Mouse (Mus musculus): ENCODE data around the gene Gm20388. TPM values are rescaled to one million over a fixed set of nuclear protein-coding genes. Genes with fewer than 3 reads are reported as not detected.

Gene Gm20388
- polyA plus RNA-seq, 1 experiment = 23.9 TPM

DNA sequence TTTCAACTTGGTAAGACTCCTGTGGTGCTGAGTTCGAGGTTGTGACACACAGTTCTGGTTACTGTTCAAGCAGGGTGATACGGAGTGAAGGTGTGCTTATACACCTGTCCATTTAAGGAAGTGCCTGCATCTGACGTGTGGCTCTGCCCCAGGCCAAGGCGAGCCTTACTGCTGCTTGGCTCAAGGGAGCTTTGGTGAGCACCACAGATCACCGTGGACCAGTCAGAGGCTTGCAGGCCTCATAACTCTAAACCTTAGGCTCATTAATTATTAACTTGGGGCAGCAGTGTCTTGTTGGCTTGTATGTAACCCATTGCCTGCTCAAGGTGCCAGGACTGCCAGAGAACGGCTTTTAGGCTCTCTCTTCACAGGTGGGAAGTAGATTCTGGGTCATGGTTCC is 4338.0 kb downstream of the Gm20388 start:
- peaks cover 7% of the 10 kb centered on the region for H3K4me1 ChIP-seq (ENCODE audit: control insufficient read depth, insufficient read depth, low read length)
- H3K27ac ChIP-seq (ENCODE audit: insufficient read depth, low read length) = no peak overlapping the region
- no peak overlapping the region for H3K4me3 ChIP-seq (ENCODE audit: insufficient read depth, low read length)
- TF ChIP-seq CTCF (IDR thresholded peaks at IDR 0.05; ENCODE audit: extremely low read depth, insufficient read depth, low read length) (no peak), POLR2A (IDR thresholded peaks at IDR 0.05; ENCODE audit: extremely low read depth, insufficient read depth, low read length) (no peak)

GRCm38 (mm10) chr8:124250255-124250654 is 4339.6 kb downstream of the Gm20388 start:
- H3K27ac ChIP-seq (ENCODE audit: insufficient read depth, low read length) = no peak overlapping the region
- TF ChIP-seq POLR2A (IDR thresholded peaks at IDR 0.05; ENCODE audit: extremely low read depth, insufficient read depth, low read length) (no peak), CTCF (IDR thresholded peaks at IDR 0.05; ENCODE audit: extremely low read depth, insufficient read depth, low read length) (no peak)
- no peak overlapping the region for H3K4me3 ChIP-seq (ENCODE audit: insufficient read depth, low read length)
- H3K4me1 ChIP-seq (ENCODE audit: control insufficient read depth, insufficient read depth, low read length) = peaks cover 9% of the 10 kb centered on the region

GRCm38 (mm10) chr8:124250785-124251184 is 4340.1 kb downstream of the Gm20388 start:
- Histone ChIP-seq H3K27ac (ENCODE audit: insufficient read depth, low read length) (no peak overlapping the region), H3K4me3 (ENCODE audit: insufficient read depth, low read length) (no peak overlapping the region), H3K4me1 (ENCODE audit: control insufficient read depth, insufficient read depth, low read length) (peaks cover 9% of the 10 kb centered on the region)
- no peak for TF ChIP-seq POLR2A (IDR thresholded peaks at IDR 0.05; ENCODE audit: extremely low read depth, insufficient read depth, low read length)
- TF ChIP-seq CTCF (IDR thresholded peaks at IDR 0.05; ENCODE audit: extremely low read depth, insufficient read depth, low read length) = no peak

DNA sequence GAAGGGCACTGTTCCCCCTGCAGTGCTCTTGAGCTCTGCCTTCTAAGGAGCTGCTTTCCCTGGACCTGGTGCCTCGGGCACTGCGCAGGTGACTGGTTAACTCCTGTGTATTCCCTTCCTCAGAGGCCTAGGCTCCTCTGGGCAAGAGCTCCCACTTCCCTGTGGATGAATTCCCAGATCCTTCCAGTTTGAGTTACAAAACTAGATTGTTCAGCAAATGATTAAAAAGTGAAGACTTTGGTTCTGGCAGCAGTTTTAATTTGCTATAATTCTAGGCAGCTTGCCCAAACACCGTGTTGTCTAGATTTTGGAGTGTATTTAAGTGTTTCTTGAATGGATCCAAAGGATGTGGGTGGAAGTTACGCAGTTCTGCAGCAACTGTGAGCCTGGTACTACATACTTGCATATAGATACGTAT is 4341.9 kb downstream of the Gm20388 start:
- no peak overlapping the region for H3K27ac ChIP-seq (ENCODE audit: insufficient read depth, low read length)
- H3K4me1 ChIP-seq (ENCODE audit: control insufficient read depth, insufficient read depth, low read length) = peaks cover 14% of the 10 kb centered on the region
- H3K4me3 ChIP-seq (ENCODE audit: insufficient read depth, low read length) = no peak overlapping the region
- TF ChIP-seq POLR2A (IDR thresholded peaks at IDR 0.05; ENCODE audit: extremely low read depth, insufficient read depth, low read length) (no peak), CTCF (IDR thresholded peaks at IDR 0.05; ENCODE audit: extremely low read depth, insufficient read depth, low read length) (no peak)

DNA sequence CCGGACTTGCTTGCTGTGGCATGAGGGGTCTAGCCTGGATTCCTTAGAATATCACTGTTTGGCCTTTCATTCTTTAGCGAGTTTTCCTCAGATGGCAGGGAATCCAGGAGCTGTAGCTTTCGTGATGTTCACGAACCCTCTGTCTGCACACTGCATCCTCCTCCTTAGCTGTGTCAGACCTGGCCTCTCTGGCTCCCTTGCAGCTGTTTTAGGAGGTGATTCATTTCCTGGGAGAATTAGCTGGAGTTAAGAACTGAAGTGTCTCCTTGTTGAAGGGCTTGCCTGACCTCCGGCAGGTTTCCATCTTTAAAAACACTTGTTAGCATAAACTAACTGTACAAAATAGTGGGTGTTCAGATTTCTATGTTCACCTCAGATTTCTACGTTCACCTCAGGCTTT is 4343.3 kb downstream of the Gm20388 start:
- TF ChIP-seq CTCF (IDR thresholded peaks at IDR 0.05; ENCODE audit: extremely low read depth, insufficient read depth, low read length) (no peak), POLR2A (IDR thresholded peaks at IDR 0.05; ENCODE audit: extremely low read depth, insufficient read depth, low read length) (no peak)
- Histone ChIP-seq H3K4me3 (ENCODE audit: insufficient read depth, low read length) (no peak overlapping the region), H3K4me1 (ENCODE audit: control insufficient read depth, insufficient read depth, low read length) (peaks cover 15% of the 10 kb centered on the region), H3K27ac (ENCODE audit: insufficient read depth, low read length) (no peak overlapping the region)

GRCm38 (mm10) chr8:124256841-124257240 is 4346.2 kb downstream of the Gm20388 start:
- H3K27ac ChIP-seq (ENCODE audit: insufficient read depth, low read length) = 0 out of 2 replicates have a peak overlapping the region, but pooled peaks have one; percentile 33
- TF ChIP-seq POLR2A (IDR thresholded peaks at IDR 0.05; ENCODE audit: extremely low read depth, insufficient read depth, low read length) (no peak), CTCF (IDR thresholded peaks at IDR 0.05; ENCODE audit: extremely low read depth, insufficient read depth, low read length) (no peak)
- H3K4me1 ChIP-seq (ENCODE audit: control insufficient read depth, insufficient read depth, low read length) = peaks cover 15% of the 10 kb centered on the region
- no peak overlapping the region for H3K4me3 ChIP-seq (ENCODE audit: insufficient read depth, low read length)

DNA sequence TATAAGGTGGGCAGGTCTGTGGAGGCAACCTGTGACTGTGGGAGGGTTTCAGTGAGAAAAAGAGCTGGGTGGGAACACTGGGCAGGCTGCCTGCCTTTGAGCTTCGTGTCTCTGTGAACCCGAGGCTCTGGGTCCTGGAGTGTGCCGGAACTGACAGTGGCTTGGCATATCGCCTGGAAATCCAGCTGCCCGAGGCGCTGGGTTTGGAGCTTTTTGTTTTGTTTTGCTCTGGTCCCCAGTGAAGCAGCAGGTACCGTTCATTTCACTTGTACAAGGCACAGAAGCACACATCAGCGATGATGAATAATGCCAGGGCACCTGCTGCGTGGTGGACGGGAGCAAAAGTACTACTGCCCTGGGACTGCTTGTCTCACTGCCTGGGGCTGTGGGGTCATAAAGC is 4346.7 kb downstream of the Gm20388 start:
- Histone ChIP-seq H3K27ac (ENCODE audit: insufficient read depth, low read length) (peak overlapping the region; percentile 33; the same call in 1 of the 2 replicates), H3K4me1 (ENCODE audit: control insufficient read depth, insufficient read depth, low read length) (peaks cover 13% of the 10 kb centered on the region), H3K4me3 (ENCODE audit: insufficient read depth, low read length) (no peak overlapping the region)
- TF ChIP-seq POLR2A (IDR thresholded peaks at IDR 0.05; ENCODE audit: extremely low read depth, insufficient read depth, low read length) = no peak
- no peak for TF ChIP-seq CTCF (IDR thresholded peaks at IDR 0.05; ENCODE audit: extremely low read depth, insufficient read depth, low read length)

DNA sequence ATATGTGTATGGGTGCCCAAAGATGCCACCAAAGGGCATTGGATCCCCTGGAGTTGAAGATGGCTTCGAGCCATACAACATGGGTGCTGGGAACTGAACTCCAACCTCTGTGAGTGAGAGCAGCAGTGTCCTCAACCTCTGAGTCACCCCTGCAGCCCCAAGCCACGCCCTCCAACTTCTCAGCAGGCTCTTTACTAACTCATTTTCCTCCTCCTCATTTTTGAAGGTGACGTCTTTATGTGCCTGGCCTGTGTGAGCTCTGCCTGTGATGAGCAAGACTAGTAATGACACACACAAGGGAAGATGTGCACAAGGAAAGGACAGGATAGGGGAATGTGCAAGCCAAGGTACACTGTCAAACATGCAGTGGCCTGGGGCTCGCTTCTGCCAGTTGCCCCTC is 4348.5 kb downstream of the Gm20388 start:
- no peak overlapping the region for H3K27ac ChIP-seq (ENCODE audit: insufficient read depth, low read length)
- no peak for TF ChIP-seq POLR2A (IDR thresholded peaks at IDR 0.05; ENCODE audit: extremely low read depth, insufficient read depth, low read length)
- no peak for TF ChIP-seq CTCF (IDR thresholded peaks at IDR 0.05; ENCODE audit: extremely low read depth, insufficient read depth, low read length)
- no peak overlapping the region for H3K4me3 ChIP-seq (ENCODE audit: insufficient read depth, low read length)
- H3K4me1 ChIP-seq (ENCODE audit: control insufficient read depth, insufficient read depth, low read length) = peaks cover 6% of the 10 kb centered on the region

DNA sequence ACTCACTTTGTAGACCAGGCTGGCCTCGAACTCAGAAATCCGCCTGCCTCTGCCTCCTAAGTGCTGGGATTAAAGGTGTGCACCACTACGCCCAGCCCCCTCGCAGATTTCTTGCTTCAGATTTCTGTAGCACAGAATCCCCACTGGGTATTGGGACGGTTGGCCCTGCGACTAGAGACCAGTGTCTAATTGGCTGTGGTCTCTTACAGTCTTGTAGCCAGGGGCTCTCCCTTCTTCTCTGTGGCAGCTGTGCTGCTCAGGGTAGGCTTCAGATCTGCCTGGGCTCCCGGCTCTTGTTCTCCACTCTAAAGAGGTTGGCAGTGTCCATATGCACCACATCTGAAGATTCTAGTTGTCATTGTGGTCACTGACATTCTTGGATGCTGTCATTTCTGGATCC is 4349.3 kb downstream of the Gm20388 start:
- no peak for TF ChIP-seq POLR2A (IDR thresholded peaks at IDR 0.05; ENCODE audit: extremely low read depth, insufficient read depth, low read length)
- TF ChIP-seq CTCF (IDR thresholded peaks at IDR 0.05; ENCODE audit: extremely low read depth, insufficient read depth, low read length) = no peak

DNA sequence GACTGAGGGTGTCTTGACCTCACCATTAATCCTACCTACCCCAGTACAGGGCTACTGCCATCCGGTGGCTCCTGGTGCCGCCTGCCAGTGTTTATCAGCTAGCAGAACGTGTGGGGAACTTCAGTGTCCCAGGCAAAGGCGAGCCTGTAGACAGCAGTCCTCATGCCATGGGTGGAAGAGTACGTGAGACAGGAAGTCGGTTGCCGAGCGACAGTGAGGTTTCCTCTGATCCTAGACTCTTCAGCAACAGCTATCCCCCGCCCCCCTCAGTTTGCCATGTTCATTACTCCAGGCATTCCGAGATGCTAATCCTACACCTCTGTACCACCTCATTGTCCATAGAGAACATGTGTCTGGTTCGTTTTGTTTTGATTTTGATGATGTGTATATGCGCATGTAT is 4349.7 kb downstream of the Gm20388 start:
- TF ChIP-seq POLR2A (IDR thresholded peaks at IDR 0.05; ENCODE audit: extremely low read depth, insufficient read depth, low read length) (no peak), CTCF (IDR thresholded peaks at IDR 0.05; ENCODE audit: extremely low read depth, insufficient read depth, low read length) (no peak)
- H3K27ac ChIP-seq (ENCODE audit: insufficient read depth, low read length) = no peak overlapping the region
- peaks cover 6% of the 10 kb centered on the region for H3K4me1 ChIP-seq (ENCODE audit: control insufficient read depth, insufficient read depth, low read length)
- H3K4me3 ChIP-seq (ENCODE audit: insufficient read depth, low read length) = no peak overlapping the region

More for the DNA sequence above, 4349.3 kb downstream of the Gm20388 start:
- H3K27ac ChIP-seq (ENCODE audit: insufficient read depth, low read length) = no peak overlapping the region
- peaks cover 6% of the 10 kb centered on the region for H3K4me1 ChIP-seq (ENCODE audit: control insufficient read depth, insufficient read depth, low read length)
- H3K4me3 ChIP-seq (ENCODE audit: insufficient read depth, low read length) = no peak overlapping the region

Data from cortical plate, adult 2 months (tissue).